In genomic region chr4:142890711-142891110, GRCm38 (mm10) we compare ENCODE assay signal across 13 mouse cellular contexts.
DNase-seq lines count a peak whose midpoint lies in the region.
"Had no signal": no experiment of that assay in that cellular context is flagged by ENCODE, and none has a peak within 500 bp of the region (broad histone marks: within the 10 kb centered on the region; RNA-seq: fewer than 3 reads in every experiment).

No protein-coding gene starts in this region.

- peak; percentile 61 to 72 for DNase-seq in cerebellum, postnatal 25 days
- DNase-seq in cerebellum, adult 11-12 months: no peak
- peak; percentile 8 to 16 for DNase-seq in left cerebral cortex, postnatal 36 days (ENCODE audit: low spot score in 2 of 2)
- no peak for DNase-seq in left cerebral cortex, postnatal 4 days
- DNase-seq in right cerebral cortex, postnatal 25 days: peak; percentile 21
- DNase-seq in telencephalon, adult 2 months (ENCODE audit: low read depth, low spot score): peak; percentile 27
- no peak for DNase-seq in ovary, postnatal 14 days (ENCODE audit: low spot score)
- DNase-seq: adrenal gland, postnatal 25 days; B cell, adult 2 months; gastrocnemius, adult 2 months; heart, postnatal 10 days; kidney, adult 18-20 months; kidney, postnatal 25 days had no signal

- intact Hi-C loops in left cerebral cortex, postnatal 36 days (cut with DNase I): no loop called here
- intact Hi-C loops in left cerebral cortex, postnatal 4 days (cut with DNase I): no loop called here

Comparison
In these comparisons a context has a peak if more than half of its experiments do, and no peak if none do; other contexts are left out.
1. DNase-seq: peak in cerebellum, postnatal 25 days (2 of 2), left cerebral cortex, postnatal 36 days (2 of 2), right cerebral cortex, postnatal 25 days (single experiment) and telencephalon, adult 2 months (single experiment); none in cerebellum, adult 11-12 months (single experiment), left cerebral cortex, postnatal 4 days (single experiment) and ovary, postnatal 14 days (single experiment).